Mouse (Mus musculus) heart, embryonic 14.5 days (tissue): ENCODE results near the gene Fsd1. TPM values are rescaled to one million over a fixed set of nuclear protein-coding genes. Genes with fewer than 3 reads are reported as not detected.

Experiments used
- ATAC-seq: fragments of 200-750 bp; cut with Nextera tagmentation; 2 replicates; pipeline ENCODE4 v1.8.0; 2017; ENCODE audit warnings: low read depth, moderate TSS enrichment; ENCODE audit not compliant: insufficient number of reproducible peaks, insufficient read depth, low FRiP score
- H3K27ac ChIP-seq, 2 experiments: fragments of 200-500 bp in 1 of 2; fragments of 300-500 bp in 1 of 2; sonication (generic) in 1 of 2; replicated peaks in 1 of 2; 2 replicates each; pipeline ENCODE4 v1.5.1; 2012 to 2014; ENCODE audit warnings: low read depth in 2 of 2, low read length in 2 of 2, control low read depth in 1 of 2, mild to moderate bottlenecking in 1 of 2, mixed read lengths in 1 of 2; ENCODE audit not compliant: control insufficient read depth in 1 of 2, insufficient read depth in 1 of 2
- H3K27me3 ChIP-seq: fragments of 300-500 bp; sonication (generic); 2 replicates; pipeline ENCODE4 v1.6.1; 2014; ENCODE audit warnings: mild to moderate bottlenecking, low read length, control low read depth; ENCODE audit not compliant: control insufficient read depth, insufficient read depth
- H3K36me3 ChIP-seq: fragments of 300-500 bp; sonication (generic); 2 replicates; pipeline ENCODE4 v1.6.1; 2014; ENCODE audit warnings: mild to moderate bottlenecking, control low read depth, low read length, mixed read lengths; ENCODE audit not compliant: control insufficient read depth, insufficient read depth
- H3K4me1 ChIP-seq, 2 experiments: fragments of 200-500 bp in 1 of 2; fragments of 300-500 bp in 1 of 2; sonication (generic) in 1 of 2; 2 replicates each; pipeline ENCODE4 v1.6.1; 2012 to 2014; ENCODE audit warnings: low read length in 2 of 2, control low read depth in 1 of 2, mixed read lengths in 1 of 2; ENCODE audit not compliant: control insufficient read depth in 2 of 2, insufficient read depth in 2 of 2
- H3K4me2 ChIP-seq: fragments of 300-500 bp; sonication (generic); 2 replicates; pipeline ENCODE4 v1.6.1; 2014; ENCODE audit warnings: mild to moderate bottlenecking, low read length
- H3K4me3 ChIP-seq, 2 experiments: fragments of 200-500 bp in 1 of 2; fragments of 300-500 bp in 1 of 2; sonication (generic) in 1 of 2; 2 replicates each; pipeline ENCODE4 v1.5.1; 2012 to 2014; ENCODE audit warnings: low read length in 2 of 2, mild to moderate bottlenecking in 2 of 2, control low read depth in 1 of 2, low read depth in 1 of 2, moderate library complexity in 1 of 2; ENCODE audit not compliant: control insufficient read depth in 1 of 2, insufficient read depth in 1 of 2
- H3K9ac ChIP-seq: fragments of 300-500 bp; sonication (generic); 2 replicates; pipeline ENCODE4 v1.6.1; 2014; ENCODE audit warnings: mild to moderate bottlenecking, low read length
- H3K9me3 ChIP-seq: fragments of 300-500 bp; sonication (generic); 2 replicates; pipeline ENCODE4 v1.6.1; 2016; ENCODE audit warnings: low read length, control low read depth; ENCODE audit not compliant: control insufficient read depth
- WGBS: fragments of 180-500 bp; shearing (Covaris S2); extraction: QIAGEN DNeasy Blood & Tissue Kit; methylation state at CpG from one replicate; pipeline ENCODE4 v1.1.7; 2014; 5-methylcytosine and 5-hydroxymethylcytosine counted together
- polyA plus RNA-seq: library from polyadenylated mRNA; unstranded; fragments of >200 nt; fragmentation: Nextera tagmentation; extraction: Ambion mirVana; gene quantifications from 2 replicates; pipeline ENCODE4 v1.2.1, GENCODE M21; 2014

Fsd1 gene
- polyA plus RNA-seq, 1 experiment from 2014 or later = 1.6 TPM

GRCm38 (mm10) chr17:55957726-55958583 is 28.4 kb upstream of the Fsd1 start:
- H3K9ac ChIP-seq = peak overlapping the region; percentile 78; the same call in 1 of the 2 replicates

GRCm38 (mm10) chr17:55958584-55958886 is 27.8 kb upstream of the Fsd1 start:
- Histone ChIP-seq H3K9ac (peak overlapping the region; percentile 78), H3K9me3 (no peaks in the 10 kb centered on the region), H3K4me3 (peak overlapping the region; percentile 61 to 95), H3K4me2 (peak overlapping the region; percentile 75), H3K36me3 (peaks cover 24% of the 10 kb centered on the region), H3K27me3 (peaks cover 17% of the 10 kb centered on the region), H3K4me1 (peaks cover 18% of the 10 kb centered on the region in 2 experiments), H3K27ac (peak overlapping the region; percentile 98 to 100)
- WGBS = 27% methylated on average over 2 of the region's 2 CpGs
- ATAC-seq = no peak

More at GRCm38 (mm10) chr17:55957726-55958583, 28.4 kb upstream of the Fsd1 start:
- peak overlapping the region; percentile 61 to 95 for H3K4me3 ChIP-seq
- peak overlapping the region in 1 of 2 experiments; percentile 98; a peak in 1 of 4 replicates for H3K27ac ChIP-seq
- H3K9me3 ChIP-seq = no peaks in the 10 kb centered on the region
- WGBS = 76% methylated on average over 13 of the region's 13 CpGs
- peaks cover 21% of the 10 kb centered on the region for H3K36me3 ChIP-seq
- H3K27me3 ChIP-seq = peaks cover 17% of the 10 kb centered on the region
- peaks cover 15 to 18% of the 10 kb centered on the region in 2 experiments for H3K4me1 ChIP-seq
- no peak for ATAC-seq
- H3K4me2 ChIP-seq = peak overlapping the region; percentile 75

DNA sequence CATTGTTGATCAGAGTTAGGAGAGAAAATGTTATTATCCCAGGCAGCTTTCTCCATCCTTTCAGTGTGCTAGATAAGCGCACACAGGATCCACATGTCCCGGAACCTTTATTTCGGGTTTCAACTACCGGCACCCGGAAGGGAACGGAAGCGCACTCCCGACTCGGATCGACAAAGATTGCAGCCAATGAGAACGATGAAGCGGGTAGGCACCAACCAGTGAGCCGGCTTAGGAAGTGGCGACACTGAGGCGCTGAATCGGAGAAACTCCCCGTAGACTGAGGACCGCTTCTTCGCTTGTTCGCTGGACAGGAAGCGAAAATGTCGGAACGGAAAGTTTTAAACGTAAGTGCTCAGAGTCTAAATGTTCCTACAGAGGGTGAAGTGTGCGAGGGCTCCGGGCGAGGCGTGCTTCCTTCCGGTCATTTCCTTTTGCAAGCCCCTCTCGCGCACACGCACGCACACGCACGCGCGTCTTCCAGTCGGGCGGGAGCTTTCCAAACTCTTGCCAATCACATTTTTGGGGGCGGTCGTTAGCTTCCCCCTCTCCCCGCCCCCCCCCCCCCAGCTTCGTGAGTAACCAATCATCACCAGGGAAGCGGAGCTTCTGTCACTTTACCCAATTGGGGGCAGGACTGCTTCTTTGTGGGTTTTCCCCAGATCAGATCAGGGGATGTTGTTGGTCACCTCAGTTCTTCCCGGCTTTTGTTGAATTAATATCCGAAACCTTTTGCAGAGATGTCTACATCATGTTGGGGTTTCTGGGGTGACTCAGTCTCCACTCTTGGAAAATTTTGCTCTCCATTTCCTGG is 27.2 kb upstream of the Fsd1 start, which contains the start of gene Yju2:
TSS of gene Yju2 (plus strand) at position 182 of the 811 bp plus-strand sequence.
- ATAC-seq = peak; percentile 92
- peak within 1 kb of the TSS; percentile 61 to 95 for H3K4me3 ChIP-seq
- under 1% methylated on average over 46 of the region's 46 CpGs for WGBS

GRCm38 (mm10) chr17:55959946-55960740 is 26.2 kb upstream of the Fsd1 start:
- no peak for ATAC-seq
- Histone ChIP-seq H3K4me2 (peak overlapping the region; percentile 75), H3K36me3 (peaks cover 36% of the 10 kb centered on the region), H3K27ac (peak overlapping the region; percentile 68 to 98; a peak in 2 of 4 replicates), H3K4me1 (peaks cover 18% of the 10 kb centered on the region in 2 experiments), H3K9ac (peak overlapping the region; percentile 78), H3K4me3 (peak overlapping the region; percentile 61 to 95), H3K9me3 (no peaks in the 10 kb centered on the region), H3K27me3 (peaks cover 6% of the 10 kb centered on the region)
- 68% methylated on average over 10 of the region's 10 CpGs for WGBS

More for the DNA sequence above, 27.2 kb upstream of the Fsd1 start, which contains the start of gene Yju2:
- Histone ChIP-seq H3K9me3 (no peaks in the 10 kb centered on the region), H3K9ac (peak within 1 kb of the TSS; percentile 78), H3K4me1 (peaks cover 18% of the 10 kb centered on the region in 2 experiments), H3K27me3 (peaks cover 15% of the 10 kb centered on the region), H3K36me3 (peaks cover 26% of the 10 kb centered on the region), H3K4me2 (peak within 1 kb of the TSS; percentile 75), H3K27ac (peak within 1 kb of the TSS; percentile 98 to 100)

- peaks cover 18% of the 10 kb centered on the region in 2 experiments for H3K4me1 ChIP-seq
- H3K9me3 ChIP-seq = no peaks in the 10 kb centered on the region
- peaks cover 39% of the 10 kb centered on the region for H3K36me3 ChIP-seq
- no peak overlapping the region for H3K4me3 ChIP-seq
- no peak for ATAC-seq
- no peak overlapping the region for H3K27ac ChIP-seq
- H3K27me3 ChIP-seq = no peaks in the 10 kb centered on the region; the same call in 1 of the 2 replicates
- no peak overlapping the region for H3K9ac ChIP-seq
- H3K4me2 ChIP-seq = no peak overlapping the region
Measured at GRCm38 (mm10) chr17:55960791-55961190, 25.5 kb upstream of the Fsd1 start.

- no peak overlapping the region for H3K4me3 ChIP-seq
Measured at GRCm38 (mm10) chr17:55961631-55962030, 24.7 kb upstream of the Fsd1 start.

DNA sequence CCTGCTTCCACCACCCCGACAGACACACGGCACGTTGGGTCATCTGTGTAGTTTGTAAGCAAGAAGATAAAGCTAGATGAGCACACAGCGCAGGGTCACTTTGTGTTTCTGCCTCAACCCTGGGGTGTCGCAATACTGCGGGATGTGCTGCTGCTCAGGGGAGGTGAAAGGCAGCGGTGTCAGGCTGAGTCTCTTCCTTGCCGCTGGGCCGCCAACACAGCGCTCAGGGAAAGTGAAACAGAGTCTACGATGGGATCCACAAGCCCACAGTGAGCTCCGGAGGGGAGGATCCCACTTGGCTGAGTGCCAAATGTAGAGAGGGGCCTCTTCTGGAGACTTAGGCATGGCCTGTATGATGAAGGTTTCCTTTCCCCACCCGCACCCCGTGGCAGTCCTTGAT is 23.1 kb upstream of the Fsd1 start:
- Histone ChIP-seq H3K27me3 (no peaks in the 10 kb centered on the region), H3K4me3 (no peak overlapping the region), H3K4me2 (no peak overlapping the region), H3K36me3 (peaks cover 57% of the 10 kb centered on the region), H3K27ac (no peak overlapping the region), H3K9me3 (no peaks in the 10 kb centered on the region), H3K9ac (no peak overlapping the region), H3K4me1 (peaks cover 12 to 15% of the 10 kb centered on the region in 2 experiments)
- no peak for ATAC-seq
- WGBS = 62% methylated on average over 14 of the region's 14 CpGs

More at GRCm38 (mm10) chr17:55961631-55962030, 24.7 kb upstream of the Fsd1 start:
- H3K27me3 ChIP-seq = no peaks in the 10 kb centered on the region; the same call in 1 of the 2 replicates
- H3K27ac ChIP-seq = no peak overlapping the region
- no peak overlapping the region for H3K9ac ChIP-seq
- peaks cover 12 to 13% of the 10 kb centered on the region in 2 experiments for H3K4me1 ChIP-seq
- ATAC-seq = no peak
- WGBS = 93% methylated on average over 7 of the region's 7 CpGs
- no peaks in the 10 kb centered on the region for H3K9me3 ChIP-seq
- no peak overlapping the region for H3K4me2 ChIP-seq
- peaks cover 48% of the 10 kb centered on the region for H3K36me3 ChIP-seq
